Mouse (Mus musculus): ENCODE data around the gene Ly6g6c.

DNA sequence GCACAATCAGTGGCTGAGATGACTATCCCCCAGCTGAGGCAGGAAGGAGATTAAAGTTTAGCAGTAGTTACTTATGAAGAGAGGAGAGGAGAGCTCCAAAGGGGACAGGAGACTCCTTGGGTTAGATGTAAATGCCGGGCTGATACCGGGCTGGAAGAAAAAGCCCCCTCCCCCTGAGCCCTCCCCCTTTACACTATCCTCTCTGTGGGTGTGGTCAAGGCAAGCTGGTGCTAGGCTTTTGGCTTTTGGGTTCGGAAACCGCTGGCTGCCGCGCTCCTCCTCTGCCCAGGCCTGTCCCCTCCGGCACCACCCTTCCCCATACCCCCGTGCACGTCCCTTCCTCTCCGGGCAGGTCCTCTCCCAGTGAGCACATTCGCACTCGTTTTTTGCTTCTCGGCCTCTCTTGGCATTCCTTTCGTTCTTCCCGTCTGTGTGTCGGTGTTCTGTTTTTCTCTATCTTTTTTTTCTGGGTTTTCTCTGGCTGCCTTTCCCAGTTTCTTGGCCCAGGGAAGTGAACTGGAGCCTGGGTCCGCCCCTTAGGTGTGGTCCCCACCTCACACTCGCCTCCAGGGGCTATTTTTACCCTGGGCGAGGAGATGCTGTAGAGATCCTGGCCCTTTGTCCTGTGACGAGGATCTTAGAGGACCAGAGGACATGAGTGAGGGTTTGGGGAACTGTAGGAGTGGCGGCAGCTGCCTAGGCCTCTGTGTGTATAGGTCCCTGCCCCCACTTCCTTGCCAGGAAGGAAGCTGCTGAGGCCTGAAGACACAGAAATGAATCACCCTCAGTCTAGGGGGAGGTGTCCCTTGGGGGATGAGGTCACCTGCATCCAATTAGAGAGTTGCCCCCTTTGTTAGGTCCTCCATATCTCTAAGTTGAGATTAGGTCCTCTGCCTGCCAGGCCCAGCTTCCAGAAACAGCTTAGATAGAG lies 13.8 kb upstream of the Ly6g6c start:
- no peak for TF ChIP-seq CTCF (IDR thresholded peaks at IDR 0.05; ENCODE audit: control insufficient read depth, insufficient read depth, insufficient replicate concordance, low read depth, low read length)
- TF ChIP-seq POLR2A (IDR thresholded peaks at IDR 0.05; ENCODE audit: control insufficient read depth, low read depth, low read length), result 0 out of 2 replicates have a peak, but pooled peaks have one; percentile 30
